Mouse (Mus musculus) ovary, postnatal 10 days (tissue): ENCODE results near the gene A030005K14Rik.

ENCODE experiments used
- DNase-seq: peaks from one replicate; pipeline ENCODE4 v3.0.0; 2022; ENCODE audit warnings: low spot score

Gene A030005K14Rik

GRCm38 (mm10) chr1:83036892-83037667 is 22.1 kb downstream of the A030005K14Rik start:
- no peak for DNase-seq

- no peak for DNase-seq
These were observed 24.7 kb downstream of the A030005K14Rik start for GRCm38 (mm10) chr1:83034509-83034908.

- DNase-seq: no peak
These were observed 26.7 kb downstream of the A030005K14Rik start for GRCm38 (mm10) chr1:83032508-83032907.

- DNase-seq: no peak
These were observed 27.2 kb downstream of the A030005K14Rik start for GRCm38 (mm10) chr1:83031950-83032349.

GRCm38 (mm10) chr1:83016556-83016955 is 42.6 kb downstream of the A030005K14Rik start:
- no peak for DNase-seq

GRCm38 (mm10) chr1:83015329-83015879 is 43.8 kb downstream of the A030005K14Rik start:
- no peak for DNase-seq

GRCm38 (mm10) chr1:83014477-83014876 is 44.7 kb downstream of the A030005K14Rik start:
- DNase-seq: no peak
